Mouse (Mus musculus) midbrain, postnatal 0 days (tissue): ENCODE results near the gene Birc7. TPM values are rescaled to one million over a fixed set of nuclear protein-coding genes. Genes with fewer than 3 reads are reported as not detected.
A peak's percentile ranks its signal among the peaks of the same experiment; 100 is the strongest.

Experiments
- ATAC-seq: fragments of 200-750 bp; cut with Nextera tagmentation; 2 replicates; pipeline ENCODE4 v1.8.0; 2017; ENCODE audit warnings: moderate number of reproducible peaks, mild to moderate bottlenecking, moderate TSS enrichment, moderate library complexity; ENCODE audit not compliant: low FRiP score
- DNase-seq: peaks from one replicate; pipeline ENCODE4 v3.0.0-alpha.2; 2015; ENCODE audit warnings: low spot score
- H3K27ac ChIP-seq: fragments of 300-500 bp; sonication (generic); 2 replicates; pipeline ENCODE4 v1.5.1; 2014; ENCODE audit warnings: low read depth, mild to moderate bottlenecking, low read length, mixed read lengths
- H3K27me3 ChIP-seq: fragments of 300-500 bp; sonication (generic); 2 replicates; pipeline ENCODE4 v1.6.1; 2014; ENCODE audit warnings: low read length, control low read depth, mixed read lengths; ENCODE audit not compliant: insufficient read depth
- H3K36me3 ChIP-seq: fragments of 300-500 bp; sonication (generic); 2 replicates; pipeline ENCODE4 v1.6.1; 2014; ENCODE audit warnings: low read length, control low read depth, mixed read lengths; ENCODE audit not compliant: insufficient read depth
- H3K4me1 ChIP-seq: fragments of 300-500 bp; sonication (generic); 2 replicates; pipeline ENCODE4 v1.6.1; 2014; ENCODE audit warnings: mild to moderate bottlenecking, control low read depth, antibody characterized with exemption, low read length, mixed read lengths; ENCODE audit not compliant: insufficient read depth
- H3K4me2 ChIP-seq: fragments of 300-500 bp; sonication (generic); 2 replicates; pipeline ENCODE4 v1.6.1; 2014; ENCODE audit warnings: low read depth, mild to moderate bottlenecking, low read length, mixed read lengths; ENCODE audit not compliant: poor library complexity, severe bottlenecking
- H3K4me3 ChIP-seq: fragments of 300-500 bp; sonication (generic); 2 replicates; pipeline ENCODE4 v1.5.1; 2014; ENCODE audit warnings: low read depth, mild to moderate bottlenecking, low read length, moderate library complexity
- H3K9ac ChIP-seq: fragments of 300-500 bp; sonication (generic); replicated peaks from 2 replicates; pipeline ENCODE4 v1.6.1; 2014; ENCODE audit warnings: mild to moderate bottlenecking, low read length, moderate library complexity, mixed read lengths; ENCODE audit not compliant: poor library complexity, severe bottlenecking
- H3K9me3 ChIP-seq: fragments of 300-500 bp; sonication (generic); 2 replicates; pipeline ENCODE4 v1.6.1; 2016; ENCODE audit warnings: low read length, control low read depth
- CTCF ChIP-seq: IDR thresholded peaks from 2 replicates; pipeline ENCODE4 v1.5.1; 2016; ENCODE audit warnings: antibody characterized with exemption, mild to moderate bottlenecking
- WGBS: fragments of 180-500 bp; shearing (Covaris S2); extraction: QIAGEN DNeasy Blood & Tissue Kit; methylation state at CpG from one replicate; pipeline ENCODE4 v1.1.7; 2014; 5-methylcytosine and 5-hydroxymethylcytosine counted together
- polyA plus RNA-seq: library from polyadenylated mRNA; unstranded; fragments of >200 nt; fragmentation: Nextera tagmentation; extraction: Ambion mirVana; gene quantifications from 2 replicates; pipeline ENCODE4 v1.2.1, GENCODE M21; 2015
- total RNA-seq: library from RNA; depleted of rRNA; stranded (reverse); fragments of >200 nt; gene quantifications from 2 replicates; pipeline ENCODE4 v1.2.3, GENCODE M21; 2014; rRNA removed

Birc7 gene
- total RNA-seq = not detected in 2 replicates
- polyA plus RNA-seq = 0.10 and 0.28 TPM in 2 replicates

GRCm38 (mm10) chr2:180928723-180929122, at the start of gene Birc7:
Gene Birc7, plus strand, starts transcription at chr2:180929023.
- H3K27me3 ChIP-seq = no peaks in the 10 kb centered on the region
- H3K27ac ChIP-seq = no peak within 1 kb of the TSS
- ATAC-seq (no peak), DNase-seq (no peak)
- H3K4me3 ChIP-seq = no peak within 1 kb of the TSS
- whole genome bisulfite sequencing = 56% methylated on average over 4 of the region's 4 CpGs
- H3K9ac ChIP-seq = no peak within 1 kb of the TSS; the same call in 1 of the 2 replicates
- TF ChIP-seq CTCF = no peak
- 0 out of 2 replicates have a peak, but pooled peaks cover 2% of the 10 kb centered on the region for H3K36me3 ChIP-seq
- no peaks in the 10 kb centered on the region for H3K9me3 ChIP-seq
- H3K4me2 ChIP-seq = no peak within 1 kb of the TSS
- no peaks in the 10 kb centered on the region for H3K4me1 ChIP-seq

DNA sequence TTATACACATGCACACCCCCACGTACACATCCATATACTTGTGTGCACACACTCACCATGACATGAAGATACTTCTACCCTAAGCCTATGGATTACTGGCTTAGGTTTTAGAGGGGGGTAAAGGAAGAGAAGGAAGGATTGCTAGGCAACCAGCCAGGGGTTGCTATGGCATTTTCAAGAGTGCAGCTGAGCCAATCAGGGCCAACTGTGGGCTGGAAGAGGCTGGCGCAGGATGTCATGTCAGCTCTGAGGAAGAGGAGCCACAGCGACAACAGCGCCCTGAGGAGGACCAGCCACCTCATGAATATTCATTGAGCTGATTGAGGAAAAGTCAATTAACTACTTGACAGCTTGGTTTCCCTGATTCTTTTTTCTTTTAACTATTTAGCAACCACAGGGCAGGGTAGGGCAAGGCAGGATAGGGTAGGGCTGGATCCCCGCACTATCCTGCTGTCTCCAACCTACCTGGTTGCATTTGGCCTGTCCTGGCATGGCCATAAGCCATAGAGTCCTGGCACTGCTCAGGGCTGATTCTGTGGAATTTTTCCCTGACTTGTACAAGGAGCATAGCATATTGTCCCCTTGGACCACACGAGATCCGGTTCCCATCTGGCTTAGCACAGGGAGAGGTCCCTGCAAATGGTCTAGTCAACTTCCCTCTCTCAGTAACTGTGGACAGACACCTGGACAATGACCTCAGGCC, 49.3 kb upstream of the Birc7 start:
- no peak overlapping the region for H3K9ac ChIP-seq
- WGBS = 22% methylated on average over 7 of the region's 7 CpGs
- 0 out of 2 replicates have a peak, but pooled peaks have one; percentile 11 for TF ChIP-seq CTCF
- H3K4me2 ChIP-seq = peak overlapping the region; percentile 26
- no peaks in the 10 kb centered on the region for H3K9me3 ChIP-seq
- no peaks in the 10 kb centered on the region for H3K36me3 ChIP-seq
- H3K27me3 ChIP-seq = no peaks in the 10 kb centered on the region
- peak overlapping the region; percentile 86 for H3K27ac ChIP-seq
- H3K4me1 ChIP-seq = peaks cover 17% of the 10 kb centered on the region
- ATAC-seq (peak; percentile 88), DNase-seq (peak; percentile 93)
- H3K4me3 ChIP-seq = no peak overlapping the region

- Histone ChIP-seq H3K27me3 (no peaks in the 10 kb centered on the region), H3K9ac (no peak overlapping the region), H3K27ac (no peak overlapping the region), H3K9me3 (no peaks in the 10 kb centered on the region), H3K36me3 (no peaks in the 10 kb centered on the region), H3K4me2 (no peak overlapping the region), H3K4me1 (peaks cover 17% of the 10 kb centered on the region), H3K4me3 (no peak overlapping the region)
- ATAC-seq (no peak), DNase-seq (no peak)
- WGBS = 77% methylated on average over 9 of the region's 9 CpGs
- no peak for TF ChIP-seq CTCF
Observed at GRCm38 (mm10) chr2:180881281-180881680, 47.5 kb upstream of the Birc7 start.

DNA sequence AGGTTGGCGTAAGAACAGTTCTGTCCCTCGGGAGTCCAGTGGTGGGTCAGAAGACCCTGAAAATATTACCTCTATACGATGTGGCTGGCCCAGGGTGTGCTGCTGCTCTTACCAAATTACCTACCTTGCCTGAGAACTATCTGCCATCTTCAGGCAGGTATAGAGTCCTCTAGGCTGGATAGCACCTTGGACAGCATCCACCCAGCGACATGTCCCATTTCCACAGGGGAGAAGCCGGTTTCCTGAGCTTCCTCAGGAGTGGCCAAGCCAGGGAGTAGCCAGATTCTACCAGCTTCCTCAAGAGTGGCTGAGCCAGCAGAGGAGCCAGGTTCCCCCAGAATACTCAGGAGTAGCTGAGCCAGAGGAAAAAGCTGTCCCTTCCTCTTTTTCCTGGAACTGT, 43.6 kb upstream of the Birc7 start:
- Histone ChIP-seq H3K4me1 (peaks cover 20% of the 10 kb centered on the region), H3K9me3 (no peaks in the 10 kb centered on the region), H3K27me3 (no peaks in the 10 kb centered on the region), H3K4me2 (no peak overlapping the region), H3K9ac (no peak overlapping the region), H3K27ac (no peak overlapping the region), H3K36me3 (no peaks in the 10 kb centered on the region), H3K4me3 (no peak overlapping the region)
- no peak for DNase-seq
- WGBS = 75% methylated on average over 5 of the region's 5 CpGs
- TF ChIP-seq CTCF = no peak
- ATAC-seq = no peak

GRCm38 (mm10) chr2:180889271-180889920, 39.4 kb upstream of the Birc7 start:
- Histone ChIP-seq H3K4me1 (peaks cover 20% of the 10 kb centered on the region), H3K4me3 (peak overlapping the region; percentile 79; the same call in 1 of the 2 replicates), H3K27ac (peak overlapping the region; percentile 99), H3K9me3 (no peaks in the 10 kb centered on the region), H3K4me2 (peak overlapping the region; percentile 83), H3K36me3 (no peaks in the 10 kb centered on the region), H3K27me3 (no peaks in the 10 kb centered on the region), H3K9ac (peak overlapping the region; percentile 46)
- DNase-seq = no peak
- no peak for ATAC-seq
- no peak for TF ChIP-seq CTCF
- 6% methylated on average over 17 of the region's 19 CpGs for WGBS

- peak overlapping the region; percentile 46 for H3K9ac ChIP-seq
- H3K27me3 ChIP-seq = no peaks in the 10 kb centered on the region
- H3K27ac ChIP-seq = peak overlapping the region; percentile 99
- ATAC-seq = no peak
- no peak for TF ChIP-seq CTCF
- H3K4me3 ChIP-seq = peak overlapping the region; percentile 79
- 15% methylated on average over 4 of the region's 4 CpGs for WGBS
- peak overlapping the region; percentile 83 for H3K4me2 ChIP-seq
- peaks cover 20% of the 10 kb centered on the region for H3K4me1 ChIP-seq
- no peak for DNase-seq
- H3K9me3 ChIP-seq = no peaks in the 10 kb centered on the region
- H3K36me3 ChIP-seq = no peaks in the 10 kb centered on the region
Observed at GRCm38 (mm10) chr2:180889921-180890280, 38.9 kb upstream of the Birc7 start.
